Mouse (Mus musculus): ENCODE results near the gene Gm47996.

- TF ChIP-seq GATA1 (IDR thresholded peaks at IDR 0.05; ENCODE audit: borderline replicate concordance, low read length) (no peak), FLI1 (IDR thresholded peaks at IDR 0.05; ENCODE audit: low read length) (no peak)
Measured at GRCm38 (mm10) chr1:151166031-151166430, 43.9 kb upstream of the Gm47996 start.

Measured in megakaryocyte, embryonic 14.5 days (primary cell).